Mouse (Mus musculus): ENCODE measurements around the gene Ubn1.

- peak; percentile 53 to 60; a peak in 3 of 4 replicates for TF ChIP-seq CTCF (conservative IDR thresholded peaks at IDR 0.05 in 1 of 2, IDR thresholded peaks at IDR 0.05 in 1 of 2; ENCODE audit: low read depth in 2 of 2, low read length in 2 of 2)
- no peak for TF ChIP-seq POLR2A (IDR thresholded peaks at IDR 0.05; ENCODE audit: low read depth, low read length)
Observed at GRCm38 (mm10) chr16:5058114-5058513, 8.3 kb downstream of the Ubn1 start.

Measured in CH12.LX (cell line).